Mouse (Mus musculus) cerebellum, postnatal 14 days (tissue): ENCODE data around the gene Mapt.

Source experiments
- DNase-seq, 2 experiments: peaks; one replicate each; pipeline ENCODE4 v3.0.0; 2021; ENCODE audit warnings: mixed read lengths in 2 of 2

Gene Mapt

DNA sequence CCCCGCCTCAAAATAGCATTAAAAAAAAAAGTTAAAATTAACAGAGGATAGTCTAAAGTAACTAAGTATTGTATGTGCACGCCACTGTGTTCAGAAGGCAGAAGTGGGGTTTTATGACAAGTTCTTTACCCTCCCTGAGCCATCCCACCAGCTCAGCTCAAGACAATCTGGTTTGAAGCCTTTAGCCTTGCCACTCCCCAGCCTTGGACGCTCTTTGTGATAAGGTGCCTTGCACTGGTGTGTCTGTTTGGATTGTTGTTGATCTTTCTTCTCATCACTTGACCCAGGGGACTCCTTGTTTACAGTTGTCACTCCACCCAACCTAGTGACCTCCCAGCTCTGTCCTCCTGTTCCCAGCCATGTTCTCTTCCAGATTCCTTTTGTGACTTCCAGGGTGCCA is 86.4 kb downstream of the Mapt start:
- no peak for DNase-seq

DNA sequence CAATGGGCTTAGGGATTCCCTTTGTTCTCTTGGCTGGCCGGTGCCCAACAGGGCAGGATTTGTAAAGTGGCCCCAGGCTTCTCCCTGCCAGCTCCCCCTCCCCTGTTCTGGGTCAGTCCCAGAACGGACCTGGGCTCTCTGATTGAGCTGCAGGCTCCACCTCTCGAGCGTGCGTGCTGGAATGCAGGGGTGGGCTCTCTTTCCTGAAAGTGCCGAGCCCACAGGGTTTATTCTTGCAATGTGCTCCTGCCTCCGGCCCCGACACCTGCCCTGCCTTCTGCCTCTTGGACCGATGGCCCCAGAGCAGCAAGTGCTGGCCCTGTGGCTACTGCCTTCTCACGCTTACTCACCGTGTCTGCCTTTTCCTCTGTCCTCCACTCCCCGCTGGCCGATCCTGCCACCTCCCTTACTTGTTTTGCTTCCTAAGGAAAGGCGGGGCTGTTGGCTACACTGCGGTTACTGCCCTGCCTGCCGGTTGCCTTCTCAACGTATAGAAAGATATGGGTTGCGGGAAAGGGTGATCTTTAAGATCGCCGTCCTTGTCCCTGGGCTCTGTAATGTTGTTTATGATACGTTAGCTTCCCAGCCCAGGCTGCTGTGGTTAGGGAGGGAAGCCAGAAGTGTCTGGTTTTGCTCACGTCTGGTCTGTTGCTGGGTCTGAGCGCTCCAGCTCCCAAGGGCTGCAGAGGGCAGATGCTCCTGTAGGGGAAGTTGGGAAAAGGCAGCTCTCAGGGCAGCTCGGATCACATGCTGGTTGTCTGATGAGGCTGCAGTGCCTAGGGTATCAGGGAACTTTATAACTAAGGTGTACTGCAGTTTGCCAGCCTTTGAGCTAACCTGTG is 88.0 kb downstream of the Mapt start:
- DNase-seq: peak; percentile 59 to 68

DNA sequence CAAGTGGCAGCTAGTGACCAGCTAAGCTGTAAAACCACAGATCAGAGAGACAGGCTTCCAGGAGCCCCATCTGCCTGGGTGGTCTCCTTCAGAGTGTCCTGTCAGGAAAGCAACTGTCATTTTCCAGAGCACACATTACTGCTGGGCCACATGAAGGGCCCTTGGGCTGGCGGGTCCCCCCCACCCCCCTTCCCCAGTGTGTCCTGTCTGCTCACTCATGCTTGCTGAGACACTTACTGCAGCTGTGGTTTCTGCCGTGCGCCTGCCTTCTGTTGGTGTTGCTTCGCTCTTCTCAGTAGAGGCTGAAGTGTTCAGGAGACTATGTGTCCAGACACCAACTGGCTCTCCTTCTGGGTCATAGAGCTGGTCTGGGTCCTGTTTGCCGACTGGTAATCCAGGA is 89.3 kb downstream of the Mapt start:
- DNase-seq: no peak

DNA sequence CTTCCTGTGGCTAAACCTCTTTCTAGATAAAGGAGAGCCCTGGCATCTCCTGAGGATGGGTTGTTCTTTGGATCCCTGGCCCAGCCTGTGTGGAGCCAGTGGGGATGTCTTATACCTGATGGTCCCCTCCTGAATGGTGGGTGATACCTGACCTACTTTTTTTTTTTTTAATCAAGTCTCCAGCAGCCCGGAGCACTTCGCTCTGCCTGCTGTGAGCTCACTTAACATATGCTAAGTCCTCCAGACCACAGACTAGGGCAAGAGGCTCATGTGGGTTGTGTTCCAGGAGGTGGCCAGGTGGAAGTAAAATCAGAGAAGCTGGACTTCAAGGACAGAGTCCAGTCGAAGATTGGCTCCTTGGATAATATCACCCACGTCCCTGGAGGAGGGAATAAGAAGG is 91.0 kb downstream of the Mapt start:
- DNase-seq: no peak

DNA sequence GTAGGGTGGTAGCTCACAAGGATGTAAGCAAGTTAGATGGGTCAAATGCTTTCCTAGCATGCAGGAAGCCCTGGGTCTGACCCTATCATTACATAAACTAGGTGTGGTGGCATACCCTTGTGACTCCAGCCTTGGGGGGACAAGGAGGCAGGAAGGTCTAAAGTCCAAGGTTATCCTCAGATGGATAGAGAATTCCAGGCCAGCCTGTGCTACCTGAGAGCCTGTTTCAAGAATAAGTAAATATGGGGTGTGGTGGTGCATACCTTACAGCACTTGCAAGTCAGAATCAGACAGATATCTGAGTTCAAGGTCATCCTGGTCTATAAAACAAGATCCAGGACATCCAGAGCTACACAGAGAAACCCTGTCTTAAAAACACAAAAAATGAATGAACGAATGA is 96.3 kb downstream of the Mapt start:
- no peak for DNase-seq

DNA sequence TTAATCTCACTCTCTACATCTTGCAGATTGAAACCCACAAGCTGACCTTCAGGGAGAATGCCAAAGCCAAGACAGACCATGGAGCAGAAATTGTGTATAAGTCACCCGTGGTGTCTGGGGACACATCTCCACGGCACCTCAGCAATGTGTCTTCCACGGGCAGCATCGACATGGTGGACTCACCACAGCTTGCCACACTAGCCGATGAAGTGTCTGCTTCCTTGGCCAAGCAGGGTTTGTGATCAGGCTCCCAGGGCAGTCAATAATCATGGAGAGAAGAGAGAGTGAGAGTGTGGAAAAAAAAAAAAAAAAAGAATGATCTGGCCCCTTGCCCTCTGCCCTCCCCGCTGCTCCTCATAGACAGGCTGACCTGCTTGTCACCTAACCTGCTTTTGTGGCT is 96.8 kb downstream of the Mapt start:
- no peak for DNase-seq

DNA sequence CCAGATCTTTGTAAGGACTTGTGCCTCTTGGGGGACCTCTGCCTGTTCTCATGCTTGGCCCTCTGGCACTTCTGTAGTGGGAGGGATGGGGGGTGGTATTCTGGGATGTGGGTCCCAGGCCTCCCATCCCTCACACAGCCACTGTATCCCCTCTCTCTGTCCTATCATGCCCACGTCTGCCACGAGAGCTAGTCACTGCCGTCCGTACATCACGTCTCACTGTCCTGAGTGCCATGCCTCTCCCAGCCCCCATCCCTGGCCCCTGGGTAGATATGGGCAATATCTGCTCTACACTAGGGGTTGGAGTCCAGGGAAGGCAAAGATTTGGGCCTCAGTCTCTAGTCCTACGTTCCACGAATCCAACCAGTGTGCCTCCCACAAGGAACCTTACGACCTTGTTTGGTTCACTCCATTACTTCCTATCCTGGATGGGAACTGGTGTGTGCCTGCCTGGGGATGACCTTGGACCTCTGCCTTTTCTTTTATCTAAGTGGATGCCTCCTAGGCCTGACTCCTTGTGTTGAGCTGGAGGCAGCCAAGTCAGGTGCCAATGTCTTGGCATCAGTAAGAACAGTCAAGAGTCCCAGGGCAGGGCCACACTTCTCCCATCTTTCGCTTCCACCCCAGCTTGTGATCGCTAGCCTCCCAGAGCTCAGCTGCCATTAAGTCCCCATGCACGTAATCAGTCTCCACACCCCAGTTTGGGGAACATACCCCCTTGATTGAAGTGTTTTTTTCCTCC is 98.2 kb downstream of the Mapt start:
- DNase-seq: no peak

DNA sequence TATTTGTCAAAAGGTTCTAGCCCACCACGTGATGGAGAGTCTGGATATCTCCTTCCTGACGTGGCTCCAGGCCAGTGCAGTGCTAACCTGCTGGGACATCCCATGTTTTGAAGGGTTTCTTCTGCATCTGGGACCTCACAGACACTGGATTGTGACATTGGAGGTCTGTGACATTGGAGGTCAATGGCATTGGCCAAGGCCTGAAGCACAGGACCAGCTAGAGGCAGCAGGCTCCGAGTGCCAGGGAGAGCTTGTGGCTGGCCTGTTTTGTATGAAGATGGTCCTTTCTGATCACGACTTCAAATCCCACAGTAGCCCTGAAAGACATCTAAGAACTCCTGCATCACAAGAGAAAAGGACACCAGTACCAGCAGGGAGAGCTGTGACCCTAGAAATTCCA is 99.0 kb downstream of the Mapt start:
- DNase-seq: no peak

DNA sequence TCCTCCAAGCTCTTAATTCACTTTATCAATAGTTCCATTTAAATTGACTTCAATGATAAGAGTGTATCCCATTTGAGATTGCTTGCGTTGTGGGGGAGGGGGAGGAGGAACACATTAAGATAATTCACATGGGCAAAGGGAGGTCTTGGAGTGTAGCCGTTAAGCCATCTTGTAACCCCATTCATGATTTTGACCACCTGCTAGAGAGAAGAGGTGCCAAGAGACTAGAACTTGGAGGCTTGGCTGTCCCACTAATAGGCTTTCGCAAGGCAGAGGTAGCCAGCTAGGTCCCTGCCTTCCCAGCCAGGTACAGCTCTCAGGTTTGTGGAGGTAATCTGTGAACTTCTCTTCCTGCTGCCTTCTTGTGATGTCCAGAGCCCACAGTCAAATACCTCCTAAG is 100.0 kb downstream of the Mapt start:
- DNase-seq: peak; percentile 44 to 52

DNA sequence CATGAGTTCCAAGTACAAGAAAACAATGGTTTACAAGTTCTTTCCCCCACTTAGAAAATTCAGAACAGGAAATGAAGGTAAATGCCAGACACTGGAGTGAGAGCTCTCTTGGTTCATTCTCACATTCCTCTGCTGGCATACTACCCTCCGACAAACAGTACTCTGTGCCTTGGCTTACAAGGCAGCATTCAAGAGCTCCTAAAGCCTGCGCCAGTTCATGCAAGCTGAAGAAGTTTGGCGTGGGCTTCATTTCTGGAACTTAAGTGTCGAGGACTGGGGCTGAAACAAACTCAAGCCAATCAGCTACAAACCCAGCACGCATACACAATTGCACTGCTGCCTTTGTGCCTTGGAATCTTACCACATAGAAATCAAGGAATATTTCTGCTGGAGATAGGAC is 100.9 kb downstream of the Mapt start:
- no peak for DNase-seq

DNA sequence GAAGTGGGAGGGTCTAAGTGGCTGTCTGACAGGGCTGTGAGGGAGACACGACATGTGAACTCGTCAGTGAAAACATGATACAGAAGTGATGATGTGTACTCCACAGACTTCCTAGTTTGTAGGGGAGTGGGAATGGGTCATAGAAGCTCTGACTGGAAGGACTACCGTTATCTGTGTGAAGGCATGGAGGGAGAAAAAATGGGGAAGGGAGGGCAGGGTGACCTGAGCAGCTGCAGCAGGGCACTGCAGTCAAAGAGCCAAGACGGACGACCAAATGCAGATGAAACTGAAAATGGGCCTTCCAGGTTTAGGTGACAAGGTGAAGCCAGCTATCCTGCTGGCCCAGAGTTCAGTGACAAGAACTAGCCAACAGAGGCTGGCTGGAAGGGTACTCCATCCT is 102.9 kb downstream of the Mapt start:
- DNase-seq: no peak

DNA sequence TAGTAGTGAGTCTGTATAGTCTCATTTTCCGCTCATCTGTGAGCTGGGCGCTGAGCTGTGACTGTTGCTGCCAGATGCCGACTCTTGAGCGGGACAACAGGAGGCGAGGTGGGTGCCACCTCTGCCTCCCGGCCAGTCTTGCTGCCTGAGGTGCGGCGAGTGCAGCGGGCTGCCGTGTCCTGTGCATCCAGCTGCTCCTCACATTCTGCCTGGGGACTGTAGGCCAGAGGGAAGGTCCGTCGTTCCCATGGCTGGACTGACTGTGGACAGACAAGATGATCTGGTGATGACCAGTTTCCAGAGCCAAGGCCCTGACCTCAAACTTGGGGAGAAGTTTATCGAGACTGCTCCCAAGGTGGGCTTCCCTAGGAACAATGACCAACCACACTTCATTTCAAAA is 103.8 kb downstream of the Mapt start:
- no peak for DNase-seq

DNA sequence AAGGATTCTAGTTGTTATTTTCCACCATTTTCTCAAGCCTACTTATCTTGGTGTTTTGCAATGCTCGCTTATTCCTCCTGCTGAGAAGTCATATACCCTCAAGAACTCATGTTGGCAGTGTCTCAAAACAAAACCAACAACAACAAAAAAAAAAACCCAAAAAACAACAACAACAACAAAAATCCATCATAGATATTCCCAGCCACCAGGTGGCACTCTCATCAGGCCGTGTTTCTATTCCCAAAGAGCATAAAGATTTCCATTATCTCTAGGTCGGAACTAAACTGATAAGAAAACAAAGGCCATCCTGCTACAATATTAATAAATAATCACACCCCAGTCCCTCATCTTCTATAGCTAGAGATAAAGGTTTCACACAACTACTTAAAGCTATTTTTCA is 115.7 kb downstream of the Mapt start:
- peak; percentile 61 to 72 for DNase-seq

DNA sequence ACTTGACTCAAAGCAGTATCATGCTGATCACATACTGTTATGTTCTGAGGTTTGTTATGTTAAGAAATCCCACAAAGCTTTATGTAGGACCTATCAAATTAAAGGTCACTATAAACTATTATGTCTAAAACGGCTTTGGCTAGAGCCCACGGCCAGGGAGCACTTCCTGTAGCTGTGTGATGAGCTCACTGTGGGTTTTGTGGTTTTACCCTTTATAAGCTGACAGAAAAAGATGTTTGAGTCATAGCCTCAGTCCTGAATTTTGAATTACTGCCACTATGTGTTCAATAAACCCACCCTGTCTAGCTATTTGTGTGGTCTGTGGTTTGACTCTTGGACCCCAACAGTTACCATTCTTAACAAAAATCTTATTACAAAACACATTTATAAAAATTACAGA is 130.6 kb downstream of the Mapt start:
- DNase-seq: no peak

DNA sequence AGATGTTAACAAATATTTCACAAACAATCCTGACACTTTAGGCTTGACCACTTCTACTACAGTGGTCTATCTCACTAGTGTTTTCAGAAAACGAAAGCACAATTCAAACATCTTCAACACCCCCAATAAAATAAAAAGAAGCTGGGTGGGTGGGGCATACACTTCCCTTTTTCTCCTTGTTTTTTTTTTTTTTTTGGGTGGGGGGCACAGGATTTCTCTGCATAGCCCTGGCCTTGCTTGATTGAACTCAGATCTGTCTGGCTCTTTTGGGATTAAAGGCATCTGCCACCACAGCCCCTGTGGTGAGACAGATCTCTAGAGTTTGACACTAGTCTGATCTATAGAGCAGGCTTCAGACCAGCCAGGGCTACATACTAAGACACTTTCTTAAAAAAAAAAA is 131.5 kb downstream of the Mapt start:
- no peak for DNase-seq

DNA sequence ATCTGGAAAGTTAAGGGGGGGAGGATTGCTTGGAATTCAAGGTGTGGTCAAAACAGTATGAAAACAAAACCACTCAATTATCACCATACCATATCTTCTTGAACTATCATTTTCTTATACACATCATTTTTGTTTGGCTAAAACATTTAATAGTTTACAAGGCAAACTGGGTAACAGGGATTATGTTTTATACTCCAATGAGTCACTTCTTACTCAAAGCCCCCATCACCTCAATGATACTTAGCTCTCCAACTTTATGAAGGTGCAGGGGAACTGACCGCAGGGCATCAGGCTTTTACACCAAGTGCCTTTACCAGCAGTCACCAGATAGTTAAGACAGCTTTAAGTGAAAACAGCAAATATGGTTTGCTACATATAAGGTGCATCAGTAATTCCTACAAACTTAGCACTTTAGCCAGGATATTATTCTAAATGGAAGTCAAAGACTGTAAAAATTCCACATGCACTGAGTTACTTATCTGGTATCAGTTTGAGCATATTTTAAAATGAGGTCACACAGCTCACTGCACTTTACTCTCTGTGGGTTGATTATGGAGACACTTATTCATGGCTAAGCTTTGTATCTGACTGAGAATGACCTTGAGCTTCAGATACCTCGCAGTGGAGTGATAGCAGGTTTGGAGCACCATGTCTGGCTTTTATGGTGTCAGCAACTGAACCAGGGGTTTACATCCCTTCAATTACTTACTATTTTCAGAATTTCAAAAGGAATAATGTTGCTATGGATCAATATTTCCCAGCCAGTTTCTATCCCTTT is 132.8 kb downstream of the Mapt start:
- DNase-seq: no peak

DNA sequence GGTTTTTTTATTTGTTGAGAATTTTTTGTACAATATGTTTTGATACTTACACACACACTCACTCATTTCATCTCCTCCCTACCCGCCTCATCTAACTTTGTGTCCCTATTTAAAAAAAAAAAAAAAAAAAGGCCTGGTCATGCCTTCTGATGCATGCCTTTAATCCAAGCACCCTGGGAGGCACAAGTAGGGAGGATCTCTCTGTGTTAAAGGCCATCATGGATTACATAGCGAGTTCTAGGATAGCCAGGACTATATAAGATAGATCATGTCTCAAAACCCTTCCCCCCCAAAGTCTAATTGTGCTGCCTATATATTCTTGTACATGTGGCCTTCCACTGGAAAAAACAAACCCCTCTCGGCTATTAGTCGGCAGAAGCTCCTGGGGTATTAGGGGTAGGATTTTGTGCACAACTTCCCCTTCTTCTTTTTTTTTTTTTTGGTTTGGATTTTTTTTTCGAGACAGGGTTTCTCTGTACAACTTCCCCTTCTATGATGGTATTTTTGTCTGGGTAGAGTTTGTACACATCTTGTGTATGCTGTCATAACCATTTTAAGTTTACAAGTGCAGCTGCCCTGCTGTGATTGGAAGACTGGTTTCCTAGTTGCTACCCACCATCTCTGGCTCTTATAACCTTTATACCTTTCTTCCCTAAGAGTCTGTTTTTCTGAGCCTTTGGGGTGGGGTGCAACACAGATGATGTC is 136.4 kb downstream of the Mapt start:
- DNase-seq: no peak

DNA sequence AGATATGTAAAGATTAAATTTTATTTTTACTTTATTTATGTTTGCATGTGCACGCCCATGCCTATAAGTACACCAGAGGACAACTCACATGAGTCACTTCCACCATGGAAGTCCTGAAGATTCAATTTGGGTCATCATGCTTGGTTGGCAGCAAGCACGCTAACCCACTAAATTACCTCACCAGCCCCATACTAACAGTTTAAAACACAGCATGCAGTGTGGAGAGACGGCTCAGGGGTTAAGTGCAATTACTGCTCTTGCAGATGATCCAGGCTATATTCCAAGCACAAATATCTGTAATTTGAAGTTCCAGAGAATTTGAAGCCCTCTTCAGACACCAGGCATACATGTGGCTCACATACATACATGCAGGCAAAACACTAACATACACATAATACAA is 145.1 kb downstream of the Mapt start:
- DNase-seq: no peak

DNA sequence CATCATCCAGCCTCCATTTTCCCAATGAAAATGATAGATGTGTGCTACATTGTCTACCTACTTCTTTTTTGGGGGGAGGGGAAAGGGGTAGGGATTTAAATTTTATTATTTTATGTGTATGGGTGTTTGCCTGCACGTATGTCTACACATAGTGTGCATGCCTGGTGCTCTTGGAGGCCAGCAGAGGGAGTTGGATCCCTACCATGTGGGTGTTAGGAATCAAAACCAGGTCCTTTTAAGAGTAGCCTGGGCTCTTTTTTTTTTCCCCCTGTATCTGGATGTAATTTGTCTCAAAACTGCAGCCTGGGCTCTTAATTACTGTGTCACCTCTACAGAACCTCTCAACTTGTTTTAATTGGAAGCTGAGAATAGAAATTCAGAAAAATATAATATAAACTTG is 148.4 kb downstream of the Mapt start:
- peak; percentile 25 to 30 for DNase-seq
